Comparison of ENCODE assay signal across 13 mouse cellular contexts in genomic region chr8:120037611-120038010, GRCm38 (mm10).
"Had no signal": no experiment of that assay in that cellular context is flagged by ENCODE, and none has a peak within 500 bp of the region (broad histone marks: within the 10 kb centered on the region; RNA-seq: fewer than 3 reads in every experiment).

No protein-coding gene starts in this region.

- ATAC-seq: midbrain, embryonic 16.5 days had no signal

- H3K9me3 ChIP-seq: neural tube, embryonic 15.5 days had no signal

- H3K9ac ChIP-seq: lung, embryonic 14.5 days; neural tube, embryonic 13.5 days; neural tube, embryonic 15.5 days had no signal

- H3K36me3 ChIP-seq: neural tube, embryonic 13.5 days; neural tube, embryonic 15.5 days had no signal

- H3K27ac ChIP-seq: neural tube, embryonic 13.5 days; neural tube, embryonic 15.5 days had no signal

- DNase-seq: retina, postnatal 1 day; right cerebral cortex, adult 18-20 months; right cerebral cortex, postnatal 25 days; spleen, adult 18-20 months; thymus, adult 18-20 months; thymus, postnatal 14 days; thymus, postnatal 36 days had no signal

- H3K4me2 ChIP-seq: lung, embryonic 14.5 days; midbrain, embryonic 11.5 days; neural tube, embryonic 13.5 days; neural tube, embryonic 15.5 days had no signal

- H3K27me3 ChIP-seq: neural tube, embryonic 13.5 days; neural tube, embryonic 15.5 days had no signal

- H3K4me1 ChIP-seq: neural tube, embryonic 15.5 days had no signal

- H3K4me3 ChIP-seq: myocyte; neural tube, embryonic 13.5 days; neural tube, embryonic 15.5 days had no signal
